Mouse (Mus musculus): ENCODE data around the gene Hoxc5. TPM values are rescaled to one million over a fixed set of nuclear protein-coding genes. Genes with fewer than 3 reads are reported as not detected.

Hoxc5 gene
- polyA plus RNA-seq, 1 experiment from 2014 or later = 20.7 TPM

GRCm38 (mm10) chr15:102947276-102947675 lies 20.0 kb upstream of the Hoxc5 start:
- Histone ChIP-seq H3K4me2 (peak overlapping the region; percentile 41), H3K9ac (replicated peaks) (peak overlapping the region; percentile 18; the same call in 1 of the 2 replicates), H3K4me3 (replicated peaks) (peak overlapping the region; percentile 24), H3K27me3 (replicated peaks) (peaks cover 83% of the 10 kb centered on the region), H3K36me3 (no peaks in the 10 kb centered on the region), H3K27ac (replicated peaks) (peak overlapping the region; percentile 80), H3K9me3 (replicated peaks) (no peaks in the 10 kb centered on the region), H3K4me1 (peaks cover 6% of the 10 kb centered on the region)
- ATAC-seq (ENCODE audit: low FRiP score) = no peak
- WGBS = 3% methylated on average over 9 of the region's 9 CpGs

GRCm38 (mm10) chr15:102948842-102949241 lies 18.4 kb upstream of the Hoxc5 start:
- H3K9me3 ChIP-seq (replicated peaks) = no peaks in the 10 kb centered on the region
- ATAC-seq (ENCODE audit: low FRiP score) = no peak
- no peak overlapping the region for H3K9ac ChIP-seq (replicated peaks)
- peak overlapping the region; percentile 24 for H3K4me3 ChIP-seq (replicated peaks)
- H3K4me2 ChIP-seq = peak overlapping the region; percentile 41
- peak overlapping the region; percentile 80 for H3K27ac ChIP-seq (replicated peaks)
- peaks cover 89% of the 10 kb centered on the region for H3K27me3 ChIP-seq (replicated peaks)
- WGBS = 8% methylated on average over 2 of the region's 2 CpGs
- no peaks in the 10 kb centered on the region for H3K36me3 ChIP-seq
- no peaks in the 10 kb centered on the region for H3K4me1 ChIP-seq

GRCm38 (mm10) chr15:102949696-102950095 lies 17.5 kb upstream of the Hoxc5 start:
- Histone ChIP-seq H3K27ac (replicated peaks) (peak overlapping the region; percentile 80), H3K27me3 (replicated peaks) (peaks cover 81% of the 10 kb centered on the region), H3K4me3 (replicated peaks) (peak overlapping the region; percentile 24), H3K36me3 (no peaks in the 10 kb centered on the region), H3K9me3 (replicated peaks) (no peaks in the 10 kb centered on the region), H3K4me1 (no peaks in the 10 kb centered on the region), H3K4me2 (peak overlapping the region; percentile 41), H3K9ac (replicated peaks) (0 out of 2 replicates have a peak overlapping the region, but pooled peaks have one; percentile 6)
- no peak for ATAC-seq (ENCODE audit: low FRiP score)
- 2% methylated on average over 20 of the region's 20 CpGs for WGBS

- Histone ChIP-seq H3K27me3 (replicated peaks) (peaks cover 71% of the 10 kb centered on the region), H3K36me3 (no peaks in the 10 kb centered on the region), H3K9ac (replicated peaks) (peak overlapping the region; percentile 20; the same call in 1 of the 2 replicates), H3K4me1 (0 out of 2 replicates have a peak, but pooled peaks cover 5% of the 10 kb centered on the region), H3K27ac (replicated peaks) (peak overlapping the region; percentile 60), H3K9me3 (replicated peaks) (no peaks in the 10 kb centered on the region), H3K4me2 (peak overlapping the region; percentile 41), H3K4me3 (replicated peaks) (peak overlapping the region; percentile 23)
- no peak for ATAC-seq (ENCODE audit: low FRiP score)
- 9% methylated on average over 2 of the region's 2 CpGs for WGBS
Measured at GRCm38 (mm10) chr15:102950877-102951276, 16.4 kb upstream of the Hoxc5 start.

- ATAC-seq (ENCODE audit: low FRiP score) = no peak
- Histone ChIP-seq H3K27me3 (replicated peaks) (peaks cover 68% of the 10 kb centered on the region), H3K27ac (replicated peaks) (peak overlapping the region; percentile 77), H3K9me3 (replicated peaks) (no peaks in the 10 kb centered on the region), H3K9ac (replicated peaks) (0 out of 2 replicates have a peak overlapping the region, but pooled peaks have one; percentile 14), H3K36me3 (no peaks in the 10 kb centered on the region), H3K4me3 (replicated peaks) (peak overlapping the region; percentile 43), H3K4me1 (0 out of 2 replicates have a peak, but pooled peaks cover 9% of the 10 kb centered on the region), H3K4me2 (peak overlapping the region; percentile 51)
- WGBS = 6% methylated on average over 6 of the region's 6 CpGs
Measured at GRCm38 (mm10) chr15:102953561-102953960, 13.7 kb upstream of the Hoxc5 start.

GRCm38 (mm10) chr15:102954192-102955006 lies 12.8 kb upstream of the Hoxc5 start, which contains the start of gene Hoxc11:
Gene Hoxc11, plus strand, starts transcription at chr15:102954427.
- Histone ChIP-seq H3K36me3 (no peaks in the 10 kb centered on the region), H3K27ac (replicated peaks) (peak within 1 kb of the TSS; percentile 77), H3K4me2 (peak within 1 kb of the TSS; percentile 51), H3K27me3 (replicated peaks) (peaks cover 66% of the 10 kb centered on the region), H3K4me1 (0 out of 2 replicates have a peak, but pooled peaks cover 9% of the 10 kb centered on the region), H3K9ac (replicated peaks) (peak within 1 kb of the TSS; percentile 59), H3K4me3 (replicated peaks) (peak within 1 kb of the TSS; percentile 43), H3K9me3 (replicated peaks) (no peaks in the 10 kb centered on the region)
- peak; percentile 29; the same call in 1 of the 2 replicates for ATAC-seq (ENCODE audit: low FRiP score)
- WGBS = under 1% methylated on average over 57 of the region's 57 CpGs

- Histone ChIP-seq H3K9ac (replicated peaks) (peak overlapping the region; percentile 59), H3K36me3 (no peaks in the 10 kb centered on the region), H3K4me2 (peak overlapping the region; percentile 51), H3K4me1 (peaks cover 10% of the 10 kb centered on the region), H3K27me3 (replicated peaks) (peaks cover 69% of the 10 kb centered on the region), H3K4me3 (replicated peaks) (peak overlapping the region; percentile 43), H3K27ac (replicated peaks) (peak overlapping the region; percentile 77), H3K9me3 (replicated peaks) (no peaks in the 10 kb centered on the region)
- WGBS = under 1% methylated on average over 28 of the region's 28 CpGs
- no peak for ATAC-seq (ENCODE audit: low FRiP score)
Measured at GRCm38 (mm10) chr15:102955007-102955382, 12.2 kb upstream of the Hoxc5 start.

GRCm38 (mm10) chr15:102955833-102956640 lies 11.2 kb upstream of the Hoxc5 start:
- Histone ChIP-seq H3K9me3 (replicated peaks) (no peaks in the 10 kb centered on the region), H3K9ac (replicated peaks) (peak overlapping the region; percentile 43), H3K4me3 (replicated peaks) (peak overlapping the region; percentile 43), H3K36me3 (no peaks in the 10 kb centered on the region), H3K27me3 (replicated peaks) (peaks cover 71% of the 10 kb centered on the region), H3K4me2 (peak overlapping the region; percentile 51), H3K27ac (replicated peaks) (peak overlapping the region; percentile 77), H3K4me1 (peaks cover 15% of the 10 kb centered on the region)
- no peak for ATAC-seq (ENCODE audit: low FRiP score)
- 2% methylated on average over 40 of the region's 40 CpGs for WGBS

- 4% methylated on average over 12 of the region's 12 CpGs for WGBS
- Histone ChIP-seq H3K27me3 (replicated peaks) (peaks cover 70% of the 10 kb centered on the region), H3K4me3 (replicated peaks) (peak overlapping the region; percentile 43), H3K27ac (replicated peaks) (peak overlapping the region; percentile 77; the same call in 1 of the 2 replicates), H3K4me2 (peak overlapping the region; percentile 51), H3K4me1 (peaks cover 15% of the 10 kb centered on the region), H3K9me3 (replicated peaks) (no peaks in the 10 kb centered on the region), H3K36me3 (no peaks in the 10 kb centered on the region), H3K9ac (replicated peaks) (peak overlapping the region; percentile 8; the same call in 1 of the 2 replicates)
- ATAC-seq (ENCODE audit: low FRiP score) = no peak
Measured at GRCm38 (mm10) chr15:102956906-102957305, 10.3 kb upstream of the Hoxc5 start.

- peaks cover 63% of the 10 kb centered on the region for H3K27me3 ChIP-seq (replicated peaks)
- no peak for ATAC-seq (ENCODE audit: low FRiP score)
- H3K4me3 ChIP-seq (replicated peaks) = peak overlapping the region; percentile 10
- H3K27ac ChIP-seq (replicated peaks) = peak overlapping the region; percentile 65
- peaks cover 27% of the 10 kb centered on the region for H3K4me1 ChIP-seq
- no peaks in the 10 kb centered on the region for H3K36me3 ChIP-seq
- H3K9ac ChIP-seq (replicated peaks) = 0 out of 2 replicates have a peak overlapping the region, but pooled peaks have one; percentile 5
- H3K4me2 ChIP-seq = peak overlapping the region; percentile 43
- no peaks in the 10 kb centered on the region for H3K9me3 ChIP-seq (replicated peaks)
- 2% methylated on average over 13 of the region's 13 CpGs for WGBS
Measured at GRCm38 (mm10) chr15:102959663-102960191, 7.5 kb upstream of the Hoxc5 start.

GRCm38 (mm10) chr15:102961728-102962127 lies 5.5 kb upstream of the Hoxc5 start:
- H3K36me3 ChIP-seq = no peaks in the 10 kb centered on the region
- H3K4me1 ChIP-seq = peaks cover 28% of the 10 kb centered on the region
- H3K27me3 ChIP-seq (replicated peaks) = peaks cover 70% of the 10 kb centered on the region
- no peaks in the 10 kb centered on the region for H3K9me3 ChIP-seq (replicated peaks)
- no peak overlapping the region for H3K9ac ChIP-seq (replicated peaks)
- ATAC-seq (ENCODE audit: low FRiP score) = no peak
- 8% methylated on average over 6 of the region's 6 CpGs for WGBS
- peak overlapping the region; percentile 31 for H3K4me2 ChIP-seq
- H3K4me3 ChIP-seq (replicated peaks) = no peak overlapping the region
- peak overlapping the region; percentile 48 for H3K27ac ChIP-seq (replicated peaks)

Data from neural tube, embryonic 15.5 days (tissue).